Mouse (Mus musculus): ENCODE data around the gene Pabpc4l.
A peak's percentile ranks its signal among the peaks of the same experiment; 100 is the strongest.
"Not testable (repeated sequence)": the region's sequence is repeated elsewhere in the genome, so short reads cannot be mapped to it uniquely, and the experiment has no call there.

Pabpc4l gene

GRCm38 (mm10) chr3:46447481-46448265 lies at the start of gene Pabpc4l:
TSS of gene Pabpc4l (minus strand) at chr3:46448219.
- peak; percentile 66 for DNase-seq (ENCODE audit: low read depth, low spot score)

- no peak for DNase-seq (ENCODE audit: low read depth, low spot score)
These were observed 42.9 kb upstream of the Pabpc4l start for GRCm38 (mm10) chr3:46490989-46491259.

- DNase-seq (ENCODE audit: low read depth, low spot score): no peak
These were observed 42.3 kb upstream of the Pabpc4l start for GRCm38 (mm10) chr3:46490132-46490988.

- not testable (repeated sequence) for DNase-seq (ENCODE audit: low read depth, low spot score)
These were observed 38.1 kb upstream of the Pabpc4l start for GRCm38 (mm10) chr3:46486091-46486490.

- no peak for DNase-seq (ENCODE audit: low read depth, low spot score)
These were observed 180 bp upstream of the Pabpc4l start for GRCm38 (mm10) chr3:46448266-46448532.

- no peak for DNase-seq (ENCODE audit: low read depth, low spot score)
These were observed 16.6 kb downstream of the Pabpc4l start for GRCm38 (mm10) chr3:46431416-46431815.

Measured in mesoderm, embryonic 11.5 days (tissue).